Mouse (Mus musculus): ENCODE measurements around the gene Tespa1.
"Not testable (repeated sequence)": the region's sequence is repeated elsewhere in the genome, so short reads cannot be mapped to it uniquely, and the experiment has no call there.

Tespa1 gene

DNA sequence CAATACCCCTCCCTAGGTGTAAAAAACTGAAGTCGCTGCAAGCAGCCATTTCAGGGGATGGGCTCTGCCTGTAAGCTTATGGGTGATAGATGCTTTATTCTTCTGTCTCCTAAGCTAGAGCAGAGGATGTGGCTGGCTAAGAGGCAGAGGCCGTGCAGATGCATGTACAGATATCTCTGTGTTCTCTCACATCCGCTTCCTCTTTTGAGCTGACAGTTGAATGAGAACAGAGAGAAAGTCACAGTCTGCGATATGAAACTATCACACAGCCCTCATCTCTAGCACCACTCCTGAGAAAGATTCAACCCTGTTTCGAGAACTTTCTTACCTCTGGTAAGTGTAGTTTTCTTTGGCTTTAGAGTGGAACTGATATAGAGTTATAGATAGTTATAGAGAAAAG, at the start of gene Tespa1:
Gene Tespa1, plus strand, starts transcription at position 234 of the 400 bp plus-strand sequence.
- DNase-seq (ENCODE audit: low read depth in 1 of 2, low spot score in 2 of 2): no peak

- no peak for DNase-seq (ENCODE audit: low read depth in 1 of 2, low spot score in 2 of 2)
Observed at GRCm38 (mm10) chr10:130275759-130276158, 46.9 kb upstream of the Tespa1 start.

DNA sequence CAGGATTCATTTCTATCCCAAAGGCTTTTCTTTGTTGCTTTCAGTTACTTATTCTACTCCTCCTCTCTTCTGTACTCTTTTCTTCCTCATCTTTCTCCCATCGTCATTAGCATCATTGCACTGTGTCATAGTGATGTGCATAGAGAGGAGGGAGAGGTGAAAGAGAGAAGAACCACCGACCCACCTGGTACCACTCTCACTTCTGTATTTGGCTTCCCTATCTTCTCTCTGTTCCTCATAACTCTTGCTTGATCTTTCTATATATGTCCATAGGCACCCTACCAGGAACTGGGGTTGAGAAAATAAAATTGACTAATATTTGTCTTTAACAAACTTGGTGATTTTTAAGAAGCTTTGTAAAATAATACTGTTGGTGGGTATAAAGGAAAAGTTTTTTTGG, 46.2 kb upstream of the Tespa1 start:
- no peak for DNase-seq (ENCODE audit: low read depth in 1 of 2, low spot score in 2 of 2)

DNA sequence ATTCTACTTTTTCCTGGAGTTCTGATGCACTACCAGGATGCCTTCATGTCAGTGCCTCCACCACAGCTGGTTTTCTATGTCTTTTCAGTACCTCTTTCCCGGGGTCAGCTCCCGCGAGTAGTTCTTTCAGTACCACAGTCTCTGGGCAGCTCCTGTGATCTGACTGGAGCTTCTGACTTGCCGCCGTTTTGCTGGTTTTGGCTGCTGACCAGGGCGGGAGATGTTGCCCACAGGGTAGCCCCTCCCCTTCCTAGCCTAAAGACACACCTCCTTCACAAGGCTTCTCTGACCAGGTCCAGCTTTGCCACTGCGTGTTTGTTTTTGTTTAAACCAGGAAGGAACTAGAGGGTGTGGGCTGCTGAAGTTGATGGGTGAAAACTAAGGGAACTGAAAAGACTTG, 42.6 kb upstream of the Tespa1 start, which contains the start of gene Neurod4:
Gene Neurod4, minus strand, starts transcription at position 175 of the 400 bp plus-strand sequence.
- DNase-seq (ENCODE audit: low read depth in 1 of 2, low spot score in 2 of 2): no peak

- no peak for DNase-seq (ENCODE audit: low read depth in 1 of 2, low spot score in 2 of 2)
Observed at GRCm38 (mm10) chr10:130281982-130282449, 40.7 kb upstream of the Tespa1 start.

DNA sequence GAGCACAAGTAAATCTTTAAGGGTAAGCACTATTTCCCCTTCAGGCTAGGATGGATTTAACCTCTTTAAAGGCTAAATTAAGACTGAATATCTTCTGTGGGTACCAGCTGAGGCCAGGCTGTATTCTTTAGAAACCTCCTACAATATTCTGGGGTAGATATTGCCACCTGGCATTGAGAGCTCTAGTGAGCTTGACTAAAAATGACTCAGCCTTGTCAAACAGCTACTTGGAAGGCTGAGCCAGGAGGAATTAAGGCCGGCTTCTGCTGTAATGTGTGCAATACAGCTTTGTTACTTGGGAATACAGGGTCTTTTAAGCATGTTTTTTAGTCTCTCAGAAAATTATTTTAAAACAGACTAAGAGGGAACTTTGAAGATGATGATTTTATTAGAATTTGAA, 35.5 kb upstream of the Tespa1 start:
- no peak for DNase-seq (ENCODE audit: low read depth in 1 of 2, low spot score in 2 of 2)

DNA sequence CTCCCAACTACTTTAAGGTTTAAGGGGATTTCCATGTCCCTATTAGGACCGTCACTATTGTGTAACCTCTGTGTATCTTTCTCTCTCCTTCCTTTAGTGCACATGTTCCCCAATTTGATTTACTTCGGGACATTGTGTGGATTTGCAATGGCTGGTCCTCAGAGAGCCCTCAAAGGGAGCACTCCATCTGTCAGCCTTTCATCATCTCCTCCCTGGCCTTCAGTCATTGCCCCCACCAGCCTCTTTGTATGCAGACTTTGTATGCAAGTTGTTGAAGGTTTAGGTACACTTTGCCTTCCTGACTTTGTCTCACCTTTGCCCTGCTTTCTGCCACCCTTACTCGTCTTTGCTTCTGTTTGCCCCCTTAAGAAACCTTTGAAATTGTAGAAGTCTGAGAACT, 34.7 kb upstream of the Tespa1 start:
- DNase-seq (ENCODE audit: low read depth in 1 of 2, low spot score in 2 of 2): no peak

DNA sequence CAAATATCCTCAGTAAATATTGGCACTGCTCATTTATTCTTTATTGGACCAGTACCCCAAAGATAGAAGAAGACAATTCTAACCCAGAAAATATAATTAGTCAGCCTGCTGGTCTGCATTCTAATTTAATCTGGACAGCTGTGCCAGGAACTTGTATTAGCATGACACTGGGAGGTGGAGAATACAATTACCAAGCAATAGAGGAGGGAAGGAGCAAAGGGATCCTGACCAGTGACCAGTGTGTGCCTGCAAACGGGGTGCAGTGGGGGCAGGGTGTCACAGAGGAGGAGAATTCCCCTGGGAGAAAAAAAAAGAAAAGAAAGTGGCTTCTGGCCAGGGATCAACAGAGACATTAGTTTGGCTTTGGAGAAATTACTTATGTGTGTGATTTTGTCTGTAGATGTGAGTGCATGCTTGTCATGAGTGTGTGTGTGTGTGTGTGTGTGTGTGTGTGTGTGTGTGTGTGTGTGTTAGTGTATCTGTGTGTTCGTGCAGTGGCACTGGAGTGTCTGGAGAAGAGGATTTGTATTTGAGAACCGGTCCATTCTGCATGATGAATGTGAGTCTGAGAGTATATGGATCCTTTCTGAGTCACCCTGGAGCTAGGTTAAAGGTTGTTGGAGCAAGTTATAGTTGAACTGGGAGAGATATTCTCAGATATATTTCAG, 28.8 kb upstream of the Tespa1 start:
- DNase-seq (ENCODE audit: low read depth in 1 of 2, low spot score in 2 of 2): no peak

DNA sequence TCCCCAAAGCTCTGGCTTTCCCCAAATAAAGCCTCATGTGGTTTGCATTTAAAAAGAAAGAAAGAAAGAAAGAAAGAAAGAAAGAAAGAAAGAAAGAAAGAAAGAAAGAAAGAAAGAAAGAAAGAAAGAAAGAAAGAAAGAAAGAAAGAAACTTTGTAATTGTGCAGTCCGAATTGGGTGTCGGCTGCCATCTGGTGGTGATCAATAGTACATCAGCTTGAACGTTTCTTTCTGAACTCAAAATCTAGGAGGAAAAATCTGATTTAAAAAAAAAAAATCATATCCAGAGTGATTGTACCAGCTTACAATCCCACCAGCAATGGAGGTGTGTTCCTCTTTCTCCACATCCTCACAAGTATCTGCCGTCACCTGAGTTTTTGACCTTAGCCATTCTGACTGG, 23.9 kb upstream of the Tespa1 start:
- not testable (repeated sequence) for DNase-seq (ENCODE audit: low read depth in 1 of 2, low spot score in 2 of 2)

- not testable (repeated sequence) for DNase-seq (ENCODE audit: low read depth in 1 of 2, low spot score in 2 of 2)
Observed at GRCm38 (mm10) chr10:130304138-130304537, 18.5 kb upstream of the Tespa1 start.

- DNase-seq (ENCODE audit: low read depth in 1 of 2, low spot score in 2 of 2): no peak
Observed at GRCm38 (mm10) chr10:130311534-130312227, 11.0 kb upstream of the Tespa1 start.

- no peak for DNase-seq (ENCODE audit: low read depth in 1 of 2, low spot score in 2 of 2)
Observed at GRCm38 (mm10) chr10:130313531-130313930, 9.1 kb upstream of the Tespa1 start.

- DNase-seq (ENCODE audit: low read depth in 1 of 2, low spot score in 2 of 2): no peak
Observed at GRCm38 (mm10) chr10:130314110-130314829, 8.4 kb upstream of the Tespa1 start.

DNA sequence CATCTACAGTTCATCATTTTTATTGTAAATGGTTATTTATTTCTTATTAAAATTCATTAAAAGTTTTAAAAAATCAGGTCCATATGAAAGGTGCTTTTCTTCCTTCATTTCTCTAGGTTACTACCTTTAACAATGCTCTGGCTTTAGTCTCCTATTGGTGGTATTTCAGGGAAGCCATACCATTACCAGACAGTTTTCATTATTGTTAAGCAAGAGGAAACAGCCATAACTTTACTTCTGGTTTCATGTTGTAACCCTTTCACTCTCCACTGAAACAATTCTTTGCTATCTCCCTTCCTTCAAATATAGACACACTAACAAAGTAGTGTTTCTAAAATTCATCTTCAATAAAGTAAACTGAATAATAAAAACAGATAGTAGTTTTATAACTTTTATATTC, 6.8 kb upstream of the Tespa1 start:
- DNase-seq (ENCODE audit: low read depth in 1 of 2, low spot score in 2 of 2): no peak

DNA sequence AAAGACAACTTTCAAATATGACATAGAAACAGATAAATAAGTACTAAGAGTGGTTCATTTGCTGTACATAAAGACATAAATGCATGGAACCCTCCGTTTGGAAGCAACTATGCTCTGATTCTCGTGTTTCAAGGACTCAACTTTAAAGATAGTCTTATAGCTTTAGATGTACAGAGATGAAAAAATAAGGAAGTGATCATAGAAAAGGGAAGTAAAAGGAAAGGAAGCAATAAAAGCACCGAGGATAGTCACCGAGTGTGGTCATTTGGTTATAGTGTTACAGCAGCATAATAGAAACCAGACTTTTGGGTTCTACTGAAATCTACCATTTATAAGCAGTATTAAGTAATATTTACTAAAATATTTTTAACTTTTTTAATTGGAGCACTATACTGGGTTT, 4.0 kb upstream of the Tespa1 start:
- DNase-seq (ENCODE audit: low read depth in 1 of 2, low spot score in 2 of 2): no peak

- DNase-seq (ENCODE audit: low read depth in 1 of 2, low spot score in 2 of 2): no peak
Observed at GRCm38 (mm10) chr10:130320715-130321114, 2.0 kb upstream of the Tespa1 start.

- no peak for DNase-seq (ENCODE audit: low read depth in 1 of 2, low spot score in 2 of 2)
Observed at GRCm38 (mm10) chr10:130322062-130322461, 608 bp upstream of the Tespa1 start.

DNA sequence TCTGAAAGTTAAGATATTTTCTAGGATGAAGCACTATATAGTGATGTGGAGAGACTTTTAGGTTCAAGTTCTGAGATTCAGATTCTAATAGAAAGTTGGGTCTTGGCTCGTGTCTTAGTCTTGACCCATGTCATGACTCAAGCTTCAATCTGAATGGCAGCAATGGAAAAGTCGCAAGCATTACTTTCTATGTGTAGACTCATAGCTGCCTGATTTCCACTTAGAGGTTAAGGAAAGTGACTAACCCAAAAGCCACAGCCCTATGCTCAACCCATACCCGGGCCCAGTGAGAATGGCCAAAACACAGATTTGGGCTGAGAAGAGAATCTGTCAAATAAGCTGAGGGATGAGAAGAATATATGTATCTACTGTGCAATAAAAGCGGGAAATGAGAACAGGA, 1.6 kb downstream of the Tespa1 start:
- no peak for DNase-seq (ENCODE audit: low read depth in 1 of 2, low spot score in 2 of 2)

- no peak for DNase-seq (ENCODE audit: low read depth in 1 of 2, low spot score in 2 of 2)
Observed at GRCm38 (mm10) chr10:130330711-130331110, 8.0 kb downstream of the Tespa1 start.

GRCm38 (mm10) chr10:130336385-130336784, 13.7 kb downstream of the Tespa1 start:
- no peak for DNase-seq (ENCODE audit: low read depth in 1 of 2, low spot score in 2 of 2)

GRCm38 (mm10) chr10:130337581-130337980, 14.9 kb downstream of the Tespa1 start:
- no peak for DNase-seq (ENCODE audit: low read depth in 1 of 2, low spot score in 2 of 2)

- not testable (repeated sequence) for DNase-seq (ENCODE audit: low read depth in 1 of 2, low spot score in 2 of 2)
Observed at GRCm38 (mm10) chr10:130340050-130340449, 17.4 kb downstream of the Tespa1 start.
